ENCODE assay signal across 24 mouse cellular contexts in genomic region chr5:76131990-76132389, GRCm38 (mm10). TPM values are rescaled to one million over a fixed set of nuclear protein-coding genes. Genes with fewer than 3 reads are reported as not detected.
DNase-seq lines count a peak whose midpoint lies in the region; ATAC-seq lines count a peak whose summit lies in the region.
"Had no signal": no experiment of that assay in that cellular context is flagged by ENCODE, and none has a peak within 500 bp of the region (broad histone marks: within the 10 kb centered on the region; RNA-seq: fewer than 3 reads in every experiment).

No protein-coding gene starts in this region.

- ATAC-seq in common myeloid progenitor, adult 5-6 weeks (replicated peaks; ENCODE audit: low read depth, poor library complexity, severe bottlenecking), result peak; percentile 89
- ATAC-seq in megakaryocyte progenitor cell, adult 5-6 weeks (replicated peaks; ENCODE audit: poor library complexity), result peak; percentile 67
- ATAC-seq: activated CD4-positive, CD25-positive, alpha-beta regulatory T cell, adult 4 months; forebrain, embryonic 15.5 days; midbrain, embryonic 16.5 days had no signal

- DNase-seq in 416B (ENCODE audit: low read depth) (peak; percentile 69), A20 (ENCODE audit: low read depth, low spot score) (peak; percentile 19)
- DNase-seq in right cerebral cortex, postnatal 10 days (ENCODE audit: low spot score in 2 of 2), result no peak
- no peak for DNase-seq in left cerebral cortex, postnatal 36 days (ENCODE audit: low spot score in 2 of 2)
- DNase-seq in left cerebral cortex, postnatal 25 days (ENCODE audit: low spot score in 2 of 2), result no peak
- DNase-seq: adrenal gland, adult 2 months; cerebellum, adult 11 months; cerebellum, adult 9-10 months; cerebellum, postnatal 36 days; embryo, embryonic 11 days; gastrocnemius, adult 2 months; gastrocnemius, postnatal 36 days; heart, adult 2 months; heart, postnatal 4 days; kidney, adult 11 months; kidney, postnatal 25 days; lung, postnatal 4 days; right cerebral cortex, postnatal 14 days; thymus, postnatal 14 days had no signal

- intact Hi-C loops in left cerebral cortex, postnatal 36 days (cut with DNase I), result no loop called here
- intact Hi-C loops in left cerebral cortex, postnatal 25 days (cut with DNase I), result no loop called here

RNA-seq across cellular contexts. Expression of gene Srd5a3, which starts 8.1 kb away (rescaled TPM):
- total RNA-seq in common myeloid progenitor, adult 5-6 weeks (2017), result 12.3 and 12.7 TPM in 2 replicates
- 42.1 and 52.7 TPM in 2 replicates for total RNA-seq in megakaryocyte progenitor cell, adult 5-6 weeks (2015)
- 26.5 and 35.5 TPM in 2 replicates for total RNA-seq in megakaryocyte progenitor cell, adult 5-6 weeks (2017)
- 10 to 100 TPM; 18.2 to 24.4 TPM for total RNA-seq in left cerebral cortex, postnatal 36 days (2021)
- 10 to 100 TPM; 18.8 to 20.2 TPM for total RNA-seq in left cerebral cortex, postnatal 25 days (2021)

RNA-seq across cellular contexts. Expression of gene Tmem165, which starts 51.7 kb away (rescaled TPM):
- total RNA-seq in common myeloid progenitor, adult 5-6 weeks (2017), result 43.2 and 54.0 TPM in 2 replicates
- 132 and 134 TPM in 2 replicates for total RNA-seq in megakaryocyte progenitor cell, adult 5-6 weeks (2015)
- total RNA-seq in megakaryocyte progenitor cell, adult 5-6 weeks (2017), result 118 and 124 TPM in 2 replicates
- total RNA-seq in left cerebral cortex, postnatal 36 days (2021), result 10 to 100 TPM; 31.1 to 39.5 TPM
- total RNA-seq in left cerebral cortex, postnatal 25 days (2021), result 10 to 100 TPM; 33.9 to 37.4 TPM

Comparison
In these comparisons a context has a peak if more than half of its experiments do, and no peak if none do; other contexts are left out.
1. DNase-seq: peak in 416B (single experiment) and A20 (single experiment); none in right cerebral cortex, postnatal 10 days (0 of 2), left cerebral cortex, postnatal 36 days (0 of 2) and left cerebral cortex, postnatal 25 days (0 of 2).